Mouse (Mus musculus): ENCODE measurements around the gene Sez6l. TPM values are rescaled to one million over a fixed set of nuclear protein-coding genes. Genes with fewer than 3 reads are reported as not detected.

Gene Sez6l
- total and polyA plus RNA-seq, 3 experiments: not detected

GRCm38 (mm10) chr5:112393741-112394414 is 183.1 kb downstream of the Sez6l start:
- H3K27me3 ChIP-seq (replicated peaks): peaks cover 41% of the 10 kb centered on the region
- dilution Hi-C loops (cut with MboI; ENCODE audit: extremely low pct_ligation_motif_present, extremely low pct_unique_long_range_greater_than_20kb, low sequenced_read_pairs): no loop called here
- H3K27ac ChIP-seq (ENCODE audit: insufficient read depth, low read depth): no peak overlapping the region
- TF ChIP-seq USF1 (IDR thresholded peaks at IDR 0.05; ENCODE audit: low read depth, low read length) (no peak), PAX5 (IDR thresholded peaks at IDR 0.05; ENCODE audit: low read length) (no peak)
- H3K4me2 ChIP-seq (ENCODE audit: insufficient read depth, low read depth, poor library complexity, severe bottlenecking): no peak overlapping the region
- H3K4me3 ChIP-seq (replicated peaks in 1 of 3; ENCODE audit: low read depth in 2 of 3, low read length in 2 of 3, poor library complexity in 1 of 3): no peak overlapping the region
- H3K36me3 ChIP-seq (replicated peaks in 1 of 2; ENCODE audit: control insufficient read depth in 1 of 2, insufficient read depth in 1 of 2, low read length in 1 of 2): no peaks in the 10 kb centered on the region
- DNase-seq (ENCODE audit: extremely low read depth): no peak
- peaks cover 2% of the 10 kb centered on the region for H3K9me3 ChIP-seq (replicated peaks; ENCODE audit: low read length)
- H3K9ac ChIP-seq (ENCODE audit: insufficient read depth, low read depth): no peak overlapping the region
- no peaks in the 10 kb centered on the region for H3K4me1 ChIP-seq (ENCODE audit: control insufficient read depth in 1 of 2, insufficient read depth in 2 of 2)
- H3K79me2 ChIP-seq (replicated peaks; ENCODE audit: control insufficient read depth, extremely low read depth, insufficient read depth, poor library complexity, severe bottlenecking): no peaks in the 10 kb centered on the region
- in situ Hi-C loops (cut with MboI; ENCODE audit: low pct_ligation_motif_present, low pct_unique_long_range_greater_than_20kb, low sequenced_read_pairs): no loop called here

- Histone ChIP-seq H3K36me3 (replicated peaks in 1 of 2; ENCODE audit: control insufficient read depth in 1 of 2, insufficient read depth in 1 of 2, low read length in 1 of 2) (no peaks in the 10 kb centered on the region), H3K9me3 (replicated peaks; ENCODE audit: low read length) (peaks cover 2% of the 10 kb centered on the region), H3K4me3 (replicated peaks in 1 of 3; ENCODE audit: low read depth in 2 of 3, low read length in 2 of 3, poor library complexity in 1 of 3) (no peak overlapping the region), H3K27me3 (replicated peaks) (peaks cover 46% of the 10 kb centered on the region), H3K27ac (ENCODE audit: insufficient read depth, low read depth) (no peak overlapping the region), H3K79me2 (replicated peaks; ENCODE audit: control insufficient read depth, extremely low read depth, insufficient read depth, poor library complexity, severe bottlenecking) (no peaks in the 10 kb centered on the region), H3K4me1 (ENCODE audit: control insufficient read depth in 1 of 2, insufficient read depth in 2 of 2) (no peaks in the 10 kb centered on the region), H3K9ac (ENCODE audit: insufficient read depth, low read depth) (no peak overlapping the region), H3K4me2 (ENCODE audit: insufficient read depth, low read depth, poor library complexity, severe bottlenecking) (no peak overlapping the region)
- TF ChIP-seq GABPA (IDR thresholded peaks at IDR 0.05; ENCODE audit: insufficient replicate concordance, low read depth, low read length) (no peak), SIN3A (IDR thresholded peaks at IDR 0.05; ENCODE audit: low read length) (no peak), CTCF (conservative IDR thresholded peaks at IDR 0.05 in 1 of 2, IDR thresholded peaks at IDR 0.05 in 1 of 2; ENCODE audit: low read depth in 2 of 2, low read length in 2 of 2) (no peak), USF2 (conservative IDR thresholded peaks at IDR 0.05; ENCODE audit: low read depth, low read length) (no peak), CHD2 (IDR thresholded peaks at IDR 0.05; ENCODE audit: low read length) (no peak), ZMIZ1 (IDR thresholded peaks at IDR 0.05; ENCODE audit: low read depth, low read length) (no peak), RAD21 (IDR thresholded peaks at IDR 0.05; ENCODE audit: low read depth, low read length) (no peak), JUND (conservative IDR thresholded peaks at IDR 0.05; ENCODE audit: low read depth, low read length) (no peak), EP300 (IDR thresholded peaks at IDR 0.05; ENCODE audit: low read length) (no peak), ZNF384 (IDR thresholded peaks at IDR 0.05; ENCODE audit: low read depth, low read length) (no peak), TCF12 (IDR thresholded peaks at IDR 0.05; ENCODE audit: low read depth, low read length) (no peak), KAT2A (IDR thresholded peaks at IDR 0.05; ENCODE audit: insufficient replicate concordance, low read length) (no peak), MEF2A (IDR thresholded peaks at IDR 0.05; ENCODE audit: borderline replicate concordance, low read depth, low read length) (no peak), NRF1 (IDR thresholded peaks at IDR 0.05; ENCODE audit: low read depth, low read length) (no peak), NELFE (IDR thresholded peaks at IDR 0.05; ENCODE audit: low read depth, low read length) (no peak)
- dilution Hi-C loops (cut with MboI; ENCODE audit: extremely low pct_ligation_motif_present, extremely low pct_unique_long_range_greater_than_20kb, low sequenced_read_pairs): no loop called here
- in situ Hi-C loops (cut with MboI; ENCODE audit: low pct_ligation_motif_present, low pct_unique_long_range_greater_than_20kb, low sequenced_read_pairs): no loop called here
- DNase-seq (ENCODE audit: extremely low read depth): no peak
Observed at GRCm38 (mm10) chr5:112391676-112392323, 185.2 kb downstream of the Sez6l start.
